Mouse (Mus musculus) hematopoietic stem cell, adult 5-6 weeks (primary cell): ENCODE results near the gene Tead1. TPM values are rescaled to one million over a fixed set of nuclear protein-coding genes. Genes with fewer than 3 reads are reported as not detected.
A peak's percentile ranks its signal among the peaks of the same experiment; 100 is the strongest.

Source experiments
- ATAC-seq, 2 experiments: fragments of 125-278 bp in 1 of 2; replicated peaks in 1 of 2; 2 replicates each; pipeline ENCODE4 v1.8.0; 2016 to 2017; ENCODE audit warnings: inconsistent platforms in 2 of 2, mild to moderate bottlenecking in 2 of 2, moderate number of reproducible peaks in 2 of 2, low read depth in 1 of 2, moderate TSS enrichment in 1 of 2; ENCODE audit not compliant: low FRiP score in 2 of 2, poor library complexity in 2 of 2, severe bottlenecking in 2 of 2, insufficient read depth in 1 of 2, low TSS enrichment in 1 of 2
- total RNA-seq: library from RNA; stranded (forward); fragments of 172-1452, 232-1000 nt; gene quantifications from 2 replicates; pipeline ENCODE4 v1.2.3, GENCODE M21; 2017

Tead1 gene
- total RNA-seq, 1 experiment from 2014 or later, result not detected

DNA sequence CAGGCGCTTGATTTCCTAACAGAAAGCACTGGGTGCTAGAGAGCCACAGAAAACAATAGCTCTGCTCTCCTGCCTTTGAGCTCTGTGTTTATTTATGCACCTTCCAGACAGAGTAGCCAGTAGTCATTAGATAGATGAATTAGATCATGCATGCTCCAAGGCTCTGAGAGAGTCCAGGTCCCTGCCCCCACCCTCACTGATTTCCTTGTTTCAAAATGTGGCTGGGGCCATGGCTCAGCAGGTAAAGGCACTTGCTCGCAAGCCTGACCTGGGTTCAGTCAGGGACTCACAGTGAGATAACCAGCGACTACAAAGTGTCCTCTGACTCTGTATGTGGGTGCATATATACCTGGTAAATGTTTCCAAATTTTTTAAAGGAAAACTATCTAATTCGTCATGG lies 174.7 kb downstream of the Tead1 start:
- no peak for ATAC-seq

DNA sequence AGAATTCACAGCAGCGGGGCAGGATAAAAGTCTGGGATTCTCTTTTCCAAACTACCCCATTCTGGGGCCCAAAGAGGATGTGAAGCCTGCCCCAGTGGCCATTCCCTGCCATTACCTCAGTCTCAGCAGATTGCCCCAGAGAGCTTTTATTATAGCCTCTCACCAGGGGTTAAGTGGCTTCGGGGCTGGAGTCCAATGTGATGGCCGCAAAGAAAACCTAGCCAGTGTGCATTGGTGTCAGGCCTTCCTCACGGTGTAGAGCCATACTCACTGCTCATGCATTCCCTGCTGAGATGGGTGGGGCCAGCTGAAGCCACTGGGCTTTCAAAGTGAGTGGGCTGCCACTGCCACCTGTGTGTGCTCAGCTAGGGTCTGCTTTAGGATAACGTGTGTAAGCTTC lies 175.4 kb downstream of the Tead1 start:
- no peak for ATAC-seq

- ATAC-seq, result no peak
Measured at GRCm38 (mm10) chr7:112855419-112855818, 176.3 kb downstream of the Tead1 start.

GRCm38 (mm10) chr7:112856121-112856571 lies 177.0 kb downstream of the Tead1 start:
- ATAC-seq, result no peak

DNA sequence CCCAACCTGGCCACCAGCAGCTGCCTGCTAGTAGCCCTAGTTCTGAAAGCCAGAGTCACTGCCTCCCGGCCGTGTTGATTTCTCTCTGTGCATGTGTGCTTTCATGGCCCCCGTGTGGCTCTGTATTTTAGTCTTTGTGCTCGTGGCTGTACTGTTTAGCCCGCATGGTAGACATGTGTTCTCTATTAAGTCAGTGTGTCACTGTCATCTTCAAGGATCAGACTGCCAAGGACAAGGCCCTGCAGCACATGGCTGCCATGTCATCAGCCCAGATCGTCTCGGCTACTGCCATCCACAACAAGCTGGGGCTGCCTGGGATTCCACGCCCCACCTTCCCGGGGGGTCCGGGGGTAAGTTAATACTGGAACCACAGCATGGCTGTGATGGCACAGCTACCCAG lies 177.5 kb downstream of the Tead1 start:
- ATAC-seq, result no peak

DNA sequence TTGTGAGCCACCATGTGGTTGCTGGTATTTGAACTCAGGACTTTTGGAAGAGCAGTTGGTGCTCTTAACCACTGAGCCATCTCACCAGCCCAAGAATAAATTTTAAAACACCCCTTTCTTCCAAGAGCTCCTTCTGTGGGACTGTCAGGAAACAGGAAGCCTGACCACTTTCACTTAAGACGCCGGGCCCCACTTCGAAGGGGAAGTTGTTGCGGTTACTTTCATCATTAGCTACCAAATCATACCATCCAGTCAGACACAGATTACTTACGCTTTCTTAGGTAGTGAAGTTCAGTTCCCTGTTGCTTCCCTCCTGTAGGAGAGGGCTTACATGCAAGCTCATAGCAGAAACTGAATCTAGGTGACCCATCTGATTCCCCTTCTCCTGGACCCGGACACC lies 180.8 kb downstream of the Tead1 start:
- peak; percentile 82 to 94 for ATAC-seq

DNA sequence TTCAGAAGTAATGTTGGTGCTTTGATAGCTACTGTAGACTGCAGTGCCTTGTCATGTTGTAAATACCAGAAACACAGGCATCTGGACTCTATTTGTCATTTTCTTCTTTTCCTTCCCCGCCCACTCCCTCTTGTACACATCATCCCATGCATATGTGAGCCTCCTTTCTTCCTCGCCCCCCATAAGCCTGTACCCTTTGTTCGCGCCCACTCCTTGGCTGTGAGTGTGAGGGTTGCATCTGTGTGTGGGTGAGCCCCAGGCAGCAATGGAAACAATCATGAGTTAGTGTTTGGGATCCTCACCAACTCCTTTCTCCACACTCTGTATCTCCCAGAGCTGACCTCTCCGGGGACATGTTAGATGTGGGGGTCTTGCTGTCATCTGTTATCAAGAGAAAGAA lies 183.0 kb downstream of the Tead1 start:
- ATAC-seq, result no peak

DNA sequence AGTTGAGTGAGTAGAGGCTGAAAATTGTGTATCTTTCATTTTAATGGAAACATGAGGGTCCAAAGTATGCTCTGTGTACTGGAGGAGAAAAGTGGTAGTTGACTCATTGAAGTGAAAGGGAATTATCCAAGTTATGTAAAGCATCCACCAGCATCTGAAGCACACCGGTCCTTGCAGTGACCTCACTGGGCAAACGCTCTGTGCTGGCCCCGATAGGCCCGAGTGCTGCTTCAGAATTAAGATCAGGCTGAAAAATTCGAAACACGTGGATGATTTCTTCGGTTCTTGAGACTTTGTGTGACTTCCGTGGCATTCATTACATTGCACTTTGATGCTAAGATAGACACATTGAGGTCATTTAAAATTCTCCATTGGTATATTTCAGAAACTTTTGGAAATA lies 185.1 kb downstream of the Tead1 start:
- no peak for ATAC-seq

DNA sequence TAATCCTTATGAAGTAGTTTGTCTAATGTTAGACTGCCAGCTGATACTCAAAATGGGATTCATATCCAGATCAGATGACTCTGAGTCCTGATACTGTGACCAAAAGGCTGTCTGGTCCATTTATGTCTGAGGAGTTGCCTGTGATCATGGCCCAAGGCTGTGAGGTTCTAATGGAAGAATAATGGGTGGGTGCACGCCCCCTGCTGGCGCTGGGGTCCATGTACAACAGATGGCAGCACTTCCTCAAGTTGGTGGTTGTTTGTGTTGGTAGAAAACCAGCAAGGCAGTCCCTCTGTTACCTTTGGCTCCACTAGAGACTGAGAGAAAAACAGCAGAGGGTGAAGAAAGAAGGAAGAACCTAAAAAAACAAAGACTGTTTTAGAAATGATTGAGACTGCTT lies 186.6 kb downstream of the Tead1 start:
- peak; percentile 35 to 54; a peak in 2 of 4 replicates for ATAC-seq

DNA sequence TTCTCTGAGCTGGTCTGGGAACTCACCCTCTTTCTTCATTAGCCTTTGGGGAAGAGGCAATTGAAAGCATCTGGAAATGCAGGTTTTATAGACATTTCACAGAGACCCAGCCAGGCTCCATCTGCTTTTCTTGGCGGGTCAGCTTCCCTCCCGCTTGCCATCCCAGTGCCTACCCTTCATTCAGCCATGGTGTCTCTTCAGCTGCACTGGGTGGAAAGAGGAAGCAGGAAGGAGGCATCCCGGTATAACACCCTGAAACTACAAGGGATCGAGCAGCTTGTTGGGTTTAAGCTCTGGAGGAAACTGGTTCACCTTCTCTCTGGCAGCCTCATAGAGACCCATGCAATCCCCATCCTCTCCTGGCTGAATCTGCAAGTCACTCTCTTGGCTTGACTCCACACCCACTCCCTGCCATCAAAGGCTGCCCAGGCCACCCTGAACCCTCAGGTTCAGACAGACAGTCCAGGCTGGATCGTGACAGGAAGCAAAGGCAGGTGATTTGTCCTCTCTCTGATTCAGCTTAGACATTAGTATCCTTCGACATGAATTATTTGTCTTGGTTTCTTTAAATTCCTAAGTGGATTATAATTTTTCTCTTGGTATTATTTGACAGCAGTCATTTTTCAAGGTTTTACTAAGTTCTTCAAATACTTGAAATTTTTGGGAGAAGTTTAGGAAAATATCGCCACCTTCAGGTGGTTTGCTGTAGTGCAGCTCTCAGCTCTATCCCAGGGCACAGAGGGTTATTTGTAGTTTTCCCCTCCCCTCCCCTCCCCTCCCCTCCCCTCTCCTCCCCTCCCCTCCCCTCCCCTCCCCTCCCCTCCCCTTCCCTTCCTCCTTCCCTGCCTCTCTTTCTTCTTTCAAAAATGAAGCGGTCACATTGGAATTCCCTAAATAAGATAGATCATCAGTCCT lies 189.7 kb downstream of the Tead1 start:
- ATAC-seq, result 0 out of 4 replicates have a peak, but pooled peaks of 1 of the 2 experiments have one; percentile 44

DNA sequence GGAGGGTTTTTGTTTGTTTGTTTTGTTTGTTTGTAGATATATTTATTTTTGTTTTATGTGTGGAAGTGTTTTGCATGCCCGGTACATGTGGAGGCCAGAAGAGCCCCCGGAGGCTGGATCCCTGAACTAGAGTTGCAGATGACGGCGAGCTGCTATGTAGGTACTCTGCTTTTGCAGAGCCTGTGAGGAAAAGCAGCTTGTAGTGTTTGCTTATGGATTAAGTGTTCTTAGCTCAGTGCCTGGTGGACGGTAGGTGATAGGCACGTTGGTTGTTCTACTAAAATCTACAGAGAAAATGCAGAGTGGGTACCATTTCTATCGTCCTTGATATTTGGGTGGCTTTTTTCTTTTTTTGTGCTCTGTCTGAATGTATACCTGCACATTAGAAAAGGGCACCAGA lies 192.6 kb downstream of the Tead1 start:
- no peak for ATAC-seq

DNA sequence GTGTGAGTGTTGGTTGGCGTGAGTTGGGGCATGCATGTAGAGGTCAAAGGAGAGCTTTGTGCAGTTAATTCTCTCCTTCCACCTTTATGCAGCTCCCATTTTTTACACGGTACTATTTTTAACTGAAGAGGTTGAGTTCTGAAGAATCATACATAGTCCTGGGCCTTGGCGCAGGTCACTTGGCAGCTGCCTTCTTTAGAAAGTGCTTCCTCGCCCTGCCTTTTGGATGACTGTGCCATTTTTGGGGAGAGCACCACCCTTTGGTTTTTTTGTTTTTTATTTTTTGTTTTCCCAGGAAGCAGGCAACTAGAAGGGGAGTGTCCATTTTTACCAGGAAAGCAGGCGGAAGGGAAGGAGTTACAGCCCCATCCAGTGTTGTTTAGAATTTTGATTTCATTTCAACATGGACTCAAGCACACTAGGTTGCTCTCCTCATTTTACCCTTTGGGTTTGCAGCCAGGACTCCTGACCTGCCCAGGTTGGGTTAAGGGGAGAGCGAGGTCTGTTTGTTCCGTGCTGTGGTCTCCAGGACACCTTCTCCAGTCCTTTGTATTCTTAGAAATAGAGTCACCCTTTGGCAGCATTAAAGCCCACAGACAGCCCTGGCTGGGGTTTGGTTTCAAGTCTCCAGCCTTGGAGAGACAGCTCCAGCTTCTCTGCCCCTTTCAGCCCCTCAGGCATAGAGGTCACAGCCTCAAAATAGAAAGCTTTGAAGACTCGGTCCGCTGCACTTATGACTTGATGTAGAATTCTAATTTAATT lies 193.5 kb downstream of the Tead1 start:
- no peak for ATAC-seq

DNA sequence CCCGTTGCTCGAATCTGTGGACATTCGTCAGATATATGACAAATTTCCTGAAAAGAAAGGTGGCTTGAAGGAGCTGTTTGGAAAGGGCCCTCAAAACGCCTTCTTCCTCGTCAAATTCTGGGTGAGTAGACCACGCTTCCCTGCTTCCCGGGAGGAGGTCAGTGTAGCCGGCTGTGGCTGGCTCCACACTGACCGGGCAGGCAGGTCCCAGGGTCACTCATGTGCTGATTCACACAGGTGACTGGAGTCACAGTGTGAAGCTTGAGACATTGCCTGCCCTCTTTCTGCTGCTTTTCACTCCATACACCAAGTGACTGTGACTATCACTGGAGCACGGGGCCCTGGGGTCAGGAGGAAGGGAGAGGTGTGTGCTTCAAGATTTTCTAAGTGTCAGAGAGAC lies 197.0 kb downstream of the Tead1 start:
- no peak for ATAC-seq

GRCm38 (mm10) chr7:112883791-112884274 lies 204.7 kb downstream of the Tead1 start:
- no peak for ATAC-seq

DNA sequence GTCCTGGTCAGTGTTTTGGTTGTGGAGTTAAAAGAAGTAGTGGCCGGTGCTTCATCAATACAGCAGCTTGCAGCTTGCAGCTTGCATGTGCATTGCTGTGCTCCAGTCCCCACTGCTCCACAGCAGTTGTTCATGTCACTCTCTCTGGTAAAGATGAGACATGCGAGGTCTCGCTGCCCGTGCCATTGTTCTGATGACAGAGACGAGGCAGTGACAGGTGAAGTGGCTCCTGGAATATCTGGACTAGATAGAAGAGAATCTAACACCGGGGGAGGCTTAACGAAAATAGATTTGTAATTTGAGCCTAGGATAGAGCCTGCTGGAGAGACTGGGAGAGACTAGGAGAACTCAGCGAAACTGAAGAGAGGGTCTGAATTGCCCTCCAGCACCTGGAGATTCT lies 206.4 kb downstream of the Tead1 start:
- ATAC-seq, result no peak

DNA sequence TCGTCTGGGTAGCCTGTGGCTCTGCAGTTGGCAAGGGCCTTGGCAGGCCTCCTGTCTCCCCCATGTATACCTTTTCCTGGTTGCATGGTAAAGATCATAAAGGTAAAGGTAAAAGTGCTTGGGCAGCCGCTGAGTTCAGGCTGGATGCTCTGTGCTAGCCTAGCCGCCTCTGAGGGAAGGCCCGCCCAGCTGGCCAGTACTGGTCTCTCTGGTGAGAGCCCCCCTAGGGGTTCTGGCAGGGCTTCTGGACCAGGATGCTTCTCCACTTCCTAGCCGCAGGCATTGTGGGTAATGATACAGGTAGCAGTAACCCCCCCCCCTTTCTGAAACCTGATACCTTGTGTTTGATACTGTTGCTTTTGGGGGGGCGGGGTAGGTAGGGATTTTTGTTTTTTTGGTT lies 212.8 kb downstream of the Tead1 start:
- ATAC-seq, result no peak

DNA sequence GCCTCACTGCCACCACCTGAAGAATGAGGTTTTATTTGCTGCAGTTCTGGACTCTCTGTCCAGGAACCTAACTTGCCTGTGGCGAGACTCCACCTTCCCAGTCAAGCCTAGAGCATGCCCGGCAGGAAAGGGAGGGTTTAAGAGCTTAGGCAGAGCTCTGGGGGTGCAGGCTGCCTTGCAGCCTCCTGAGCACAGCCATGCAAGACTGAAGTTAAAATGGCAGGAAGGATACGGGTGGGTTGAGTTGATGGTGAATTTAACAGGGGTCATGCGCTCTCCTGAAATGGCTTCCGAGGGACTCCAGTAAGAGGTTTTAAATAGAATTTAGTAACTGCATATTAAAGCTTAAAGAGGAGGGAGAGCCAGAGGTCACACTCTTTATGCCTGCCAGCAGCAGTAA lies 213.5 kb downstream of the Tead1 start:
- ATAC-seq, result no peak

GRCm38 (mm10) chr7:112896363-112896762 lies 217.2 kb downstream of the Tead1 start:
- no peak for ATAC-seq
